Mouse (Mus musculus) inflammation-experienced regulatory T-cells, adult 6 months (primary cell): ENCODE data around the gene Itpr3. TPM values are rescaled to one million over a fixed set of nuclear protein-coding genes. Genes with fewer than 3 reads are reported as not detected.

ENCODE experiments used
- ATAC-seq: one replicate; pipeline ENCODE4 v1.8.0; 2017
- polyA plus RNA-seq, 3 experiments: library from polyadenylated mRNA; unstranded; fragments of 100-300 nt; shearing (Covaris generic); gene quantifications; one replicate each; pipeline ENCODE4 v1.2.1; 2017

Itpr3 gene
- polyA plus RNA-seq, 3 experiments from 2014 or later, result 3.9 to 8.2 (median 7.1) TPM

- no peak for ATAC-seq
Observed at GRCm38 (mm10) chr17:27071630-27072029, 14.5 kb downstream of the Itpr3 start.

- ATAC-seq, result no peak
Observed at GRCm38 (mm10) chr17:27072363-27072762, 15.3 kb downstream of the Itpr3 start.

GRCm38 (mm10) chr17:27073126-27073525 is 16.0 kb downstream of the Itpr3 start:
- ATAC-seq, result no peak

- no peak for ATAC-seq
Observed at GRCm38 (mm10) chr17:27073778-27074177, 16.7 kb downstream of the Itpr3 start.

- no peak for ATAC-seq
Observed at GRCm38 (mm10) chr17:27074236-27074635, 17.1 kb downstream of the Itpr3 start.

- ATAC-seq, result no peak
Observed at GRCm38 (mm10) chr17:27074849-27075745, 18.0 kb downstream of the Itpr3 start.

GRCm38 (mm10) chr17:27077133-27077532 is 20.0 kb downstream of the Itpr3 start:
- ATAC-seq, result no peak

- ATAC-seq, result no peak
Observed at GRCm38 (mm10) chr17:27077920-27078319, 20.8 kb downstream of the Itpr3 start.

- no peak for ATAC-seq
Observed at GRCm38 (mm10) chr17:27078499-27078898, 21.4 kb downstream of the Itpr3 start.

GRCm38 (mm10) chr17:27081868-27082267 is 24.8 kb downstream of the Itpr3 start:
- no peak for ATAC-seq

- no peak for ATAC-seq
Observed at GRCm38 (mm10) chr17:27082796-27083195, 25.7 kb downstream of the Itpr3 start.

GRCm38 (mm10) chr17:27083601-27084000 is 26.5 kb downstream of the Itpr3 start:
- no peak for ATAC-seq

- no peak for ATAC-seq
Observed at GRCm38 (mm10) chr17:27085676-27086075, 28.6 kb downstream of the Itpr3 start.

- ATAC-seq, result no peak
Observed at GRCm38 (mm10) chr17:27087426-27087825, 30.3 kb downstream of the Itpr3 start.

GRCm38 (mm10) chr17:27090068-27090467 is 33.0 kb downstream of the Itpr3 start:
- no peak for ATAC-seq

GRCm38 (mm10) chr17:27095690-27096089 is 38.6 kb downstream of the Itpr3 start:
- ATAC-seq, result no peak

- no peak for ATAC-seq
Observed at GRCm38 (mm10) chr17:27101675-27102074, 44.6 kb downstream of the Itpr3 start.

- ATAC-seq, result no peak
Observed at GRCm38 (mm10) chr17:27105698-27106470, 48.8 kb downstream of the Itpr3 start.

GRCm38 (mm10) chr17:27106745-27107144 is 49.6 kb downstream of the Itpr3 start:
- no peak for ATAC-seq

GRCm38 (mm10) chr17:27107936-27108335 is 50.8 kb downstream of the Itpr3 start:
- no peak for ATAC-seq

- ATAC-seq, result no peak
Observed at GRCm38 (mm10) chr17:27110072-27110471, 53.0 kb downstream of the Itpr3 start.

GRCm38 (mm10) chr17:27118676-27119539 is 61.8 kb downstream of the Itpr3 start:
- no peak for ATAC-seq

- no peak for ATAC-seq
Observed at GRCm38 (mm10) chr17:27119540-27119895, 62.4 kb downstream of the Itpr3 start.
